8 mouse cellular contexts compared by ENCODE assay signal in genomic region chr13:113615546-113615941, GRCm38 (mm10). TPM values are rescaled to one million over a fixed set of nuclear protein-coding genes. Genes with fewer than 3 reads are reported as not detected.
A peak's percentile ranks its signal among the peaks of the same experiment; 100 is the strongest.
DNase-seq lines count a peak whose midpoint lies in the region; ATAC-seq lines count a peak whose summit lies in the region.

No protein-coding gene starts in this region.

- peak overlapping the region; percentile 52 for H3K9ac ChIP-seq in forebrain, embryonic 16.5 days (replicated peaks; ENCODE audit: low read depth, low read length)
- H3K9ac ChIP-seq in intestine, embryonic 14.5 days (ENCODE audit: low read length): peak overlapping the region; percentile 87

- no peak for ATAC-seq in forebrain, embryonic 16.5 days
- no peak for ATAC-seq in intestine, embryonic 14.5 days (replicated peaks; ENCODE audit: low FRiP score, low TSS enrichment, low read depth)

- 1% methylated on average over 10 of the region's 10 CpGs for WGBS in forebrain, embryonic 16.5 days
- WGBS in intestine, embryonic 14.5 days: 1% methylated on average over 10 of the region's 10 CpGs
- 2% methylated on average over 10 of the region's 10 CpGs for WGBS in midbrain, embryonic 10.5 days

- H3K36me3 ChIP-seq in forebrain, embryonic 16.5 days (ENCODE audit: control insufficient read depth, insufficient read depth): no peaks in the 10 kb centered on the region
- peaks cover 16% of the 10 kb centered on the region; the same call in 1 of the 2 replicates for H3K36me3 ChIP-seq in intestine, embryonic 14.5 days (ENCODE audit: control insufficient read depth, insufficient read depth, low read length)
- peaks cover 26% of the 10 kb centered on the region for H3K36me3 ChIP-seq in midbrain, embryonic 10.5 days

- H3K27me3 ChIP-seq in forebrain, embryonic 16.5 days (replicated peaks; ENCODE audit: control insufficient read depth, insufficient read depth, low read length): no peaks in the 10 kb centered on the region
- no peaks in the 10 kb centered on the region for H3K27me3 ChIP-seq in intestine, embryonic 14.5 days (replicated peaks; ENCODE audit: control insufficient read depth, insufficient read depth, low read length)
- no peaks in the 10 kb centered on the region for H3K27me3 ChIP-seq in midbrain, embryonic 10.5 days (ENCODE audit: low read depth, poor library complexity, severe bottlenecking)

- H3K4me2 ChIP-seq in forebrain, embryonic 16.5 days (ENCODE audit: low read length): peak overlapping the region; percentile 91
- H3K4me2 ChIP-seq in intestine, embryonic 14.5 days (ENCODE audit: low read length): peak overlapping the region; percentile 92

- H3K9me3 ChIP-seq in forebrain, embryonic 16.5 days (ENCODE audit: control insufficient read depth, low read length): no peaks in the 10 kb centered on the region
- H3K9me3 ChIP-seq in intestine, embryonic 14.5 days (ENCODE audit: control insufficient read depth, low read length): no peaks in the 10 kb centered on the region
- no peaks in the 10 kb centered on the region for H3K9me3 ChIP-seq in midbrain, embryonic 10.5 days (replicated peaks)

- peak; percentile 72 to 80 for DNase-seq in heart, adult 18-20 months
- DNase-seq in heart, adult 8-10 months (ENCODE audit: low spot score): no peak
- DNase-seq in NIH3T3 (ENCODE audit: low read depth): peak; percentile 29
- no peak for DNase-seq in intestine, embryonic 14.5 days (ENCODE audit: low spot score)
- peak; percentile 45 for DNase-seq in midbrain, embryonic 10.5 days (ENCODE audit: low spot score)
- DNase-seq in testis, postnatal 14 days (ENCODE audit: low spot score): peak; percentile 75
- no peak for DNase-seq in left cerebral cortex, postnatal 4 days

- peaks cover 59% of the 10 kb centered on the region for H3K4me1 ChIP-seq in forebrain, embryonic 16.5 days (replicated peaks; ENCODE audit: control insufficient read depth, insufficient read depth, low read length)
- H3K4me1 ChIP-seq in intestine, embryonic 14.5 days (replicated peaks; ENCODE audit: control insufficient read depth, insufficient read depth, low read length): peaks cover 65% of the 10 kb centered on the region
- peaks cover 75% of the 10 kb centered on the region for H3K4me1 ChIP-seq in midbrain, embryonic 10.5 days

- peak overlapping the region; percentile 66 for H3K4me3 ChIP-seq in forebrain, embryonic 16.5 days (replicated peaks; ENCODE audit: low read length)
- peak overlapping the region; percentile 78 for H3K4me3 ChIP-seq in intestine, embryonic 14.5 days (ENCODE audit: low read depth, low read length)
- peak overlapping the region; percentile 79 for H3K4me3 ChIP-seq in midbrain, embryonic 10.5 days

- intact Hi-C loops in left cerebral cortex, postnatal 4 days (cut with DNase I): loop anchor here (5.0 to 10.0 kb wide), 2 partner anchors 201 to 343 kb away; no protein-coding TSS in a partner anchor

- no peak overlapping the region for H3K27ac ChIP-seq in forebrain, embryonic 16.5 days (ENCODE audit: low read length)
- H3K27ac ChIP-seq in intestine, embryonic 14.5 days (ENCODE audit: low read depth): peak overlapping the region; percentile 43; the same call in 1 of the 2 replicates
- peak overlapping the region; percentile 75 for H3K27ac ChIP-seq in midbrain, embryonic 10.5 days (replicated peaks)

RNA-seq across cellular contexts. Expression of gene Snx18, which starts 2.8 kb away (rescaled TPM):
- total RNA-seq in heart, adult 18-20 months (2021): 10 to 100 TPM; 20.2 to 20.4 TPM
- total RNA-seq in heart, adult 8-10 months (2022): 10 to 100 TPM; 16.4 to 18.9 (median 18.0) TPM
- 8.4 and 10.9 TPM in 2 replicates for polyA plus RNA-seq in forebrain, embryonic 16.5 days (2015; fragmentation: Nextera tagmentation; extraction: Ambion mirVana)
- 21.3 and 24.0 TPM in 2 replicates for polyA plus RNA-seq in intestine, embryonic 14.5 days (2014; fragmentation: Nextera tagmentation; extraction: Ambion mirVana)
- 12.3 and 13.0 TPM in 2 replicates for polyA plus RNA-seq in midbrain, embryonic 10.5 days (2016; fragmentation: Nextera tagmentation; extraction: Ambion mirVana)
- total RNA-seq in left cerebral cortex, postnatal 4 days (2021): 10 to 100 TPM; 19.3 to 19.8 TPM

RNA-seq across cellular contexts. Expression of gene Hspb3, which starts 47.9 kb away (rescaled TPM):
- total RNA-seq in heart, adult 18-20 months (2021): 10 to 100 TPM; 14.3 to 19.7 TPM
- 10 to 100 TPM; 15.4 to 22.3 (median 18.7) TPM for total RNA-seq in heart, adult 8-10 months (2022)
- polyA plus RNA-seq in forebrain, embryonic 16.5 days (2015; fragmentation: Nextera tagmentation; extraction: Ambion mirVana): 1.1 and 1.4 TPM in 2 replicates
- not detected in 2 replicates for polyA plus RNA-seq in intestine, embryonic 14.5 days (2014; fragmentation: Nextera tagmentation; extraction: Ambion mirVana)
- not detected in 2 replicates for polyA plus RNA-seq in midbrain, embryonic 10.5 days (2016; fragmentation: Nextera tagmentation; extraction: Ambion mirVana)
- 10 to 100 TPM; 13.4 to 16.4 TPM for total RNA-seq in left cerebral cortex, postnatal 4 days (2021)

Comparison
In these comparisons a context has a peak if more than half of its experiments do, and no peak if none do; other contexts are left out.
1. DNase-seq: peak in heart, adult 18-20 months (2 of 2), NIH3T3 (single experiment), midbrain, embryonic 10.5 days (single experiment) and testis, postnatal 14 days (single experiment); none in heart, adult 8-10 months (single experiment), intestine, embryonic 14.5 days (single experiment) and left cerebral cortex, postnatal 4 days (single experiment).
2. Peak in every context shown above with its lines, with median percentiles within 50 percentile points of each other: H3K4me3 ChIP-seq.